Mouse (Mus musculus): ENCODE results near the gene Coa7. TPM values are rescaled to one million over a fixed set of nuclear protein-coding genes. Genes with fewer than 3 reads are reported as not detected.

The Coa7 gene
- polyA plus RNA-seq, 1 experiment from 2014 or later, result 50.1 TPM

GRCm38 (mm10) chr4:108363355-108364110, 35.6 kb downstream of the Coa7 start:
- ATAC-seq (ENCODE audit: insufficient read depth), result peak; percentile 57
- Histone ChIP-seq H3K9me3 (ENCODE audit: low read depth, low read length) (no peaks in the 10 kb centered on the region), H3K27me3 (ENCODE audit: insufficient read depth, low read length) (no peaks in the 10 kb centered on the region), H3K9ac (peak overlapping the region; percentile 27), H3K36me3 (ENCODE audit: insufficient read depth) (no peaks in the 10 kb centered on the region), H3K4me3 (ENCODE audit: low read depth, low read length) (no peak overlapping the region; the same call in 1 of the 2 replicates), H3K4me2 (peak overlapping the region; percentile 48), H3K27ac (ENCODE audit: low read depth) (peak overlapping the region; percentile 94), H3K4me1 (ENCODE audit: insufficient read depth) (peaks cover 36% of the 10 kb centered on the region)
- no peak for TF ChIP-seq CTCF (IDR thresholded peaks at IDR 0.05; ENCODE audit: low read depth)
- WGBS, result 16% methylated on average over 7 of the region's 7 CpGs
- DNase-seq, result peak; percentile 80

GRCm38 (mm10) chr4:108364111-108364476, 36.2 kb downstream of the Coa7 start:
- Histone ChIP-seq H3K4me2 (0 out of 2 replicates have a peak overlapping the region, but pooled peaks have one; percentile 1), H3K4me1 (ENCODE audit: insufficient read depth) (peaks cover 35% of the 10 kb centered on the region), H3K9ac (peak overlapping the region; percentile 20; the same call in 1 of the 2 replicates), H3K9me3 (ENCODE audit: low read depth, low read length) (no peaks in the 10 kb centered on the region), H3K27me3 (ENCODE audit: insufficient read depth, low read length) (no peaks in the 10 kb centered on the region), H3K4me3 (ENCODE audit: low read depth, low read length) (no peak overlapping the region), H3K36me3 (ENCODE audit: insufficient read depth) (no peaks in the 10 kb centered on the region), H3K27ac (ENCODE audit: low read depth) (peak overlapping the region; percentile 94)
- 12% methylated on average over 5 of the region's 5 CpGs for WGBS
- ATAC-seq (ENCODE audit: insufficient read depth), result no peak
- no peak for TF ChIP-seq CTCF (IDR thresholded peaks at IDR 0.05; ENCODE audit: low read depth)
- DNase-seq, result no peak

- no peak overlapping the region for H3K9ac ChIP-seq
- no peaks in the 10 kb centered on the region for H3K36me3 ChIP-seq (ENCODE audit: insufficient read depth)
- H3K4me1 ChIP-seq (ENCODE audit: insufficient read depth), result peaks cover under 1% of the 10 kb centered on the region; the same call in 1 of the 2 replicates
- no peak overlapping the region for H3K27ac ChIP-seq (ENCODE audit: low read depth)
- no peak for DNase-seq
- no peak for TF ChIP-seq CTCF (IDR thresholded peaks at IDR 0.05; ENCODE audit: low read depth)
- 23% methylated on average over 5 of the region's 5 CpGs for WGBS
- H3K9me3 ChIP-seq (ENCODE audit: low read depth, low read length), result no peaks in the 10 kb centered on the region
- no peaks in the 10 kb centered on the region for H3K27me3 ChIP-seq (ENCODE audit: insufficient read depth, low read length)
- no peak for ATAC-seq (ENCODE audit: insufficient read depth)
- no peak overlapping the region for H3K4me3 ChIP-seq (ENCODE audit: low read depth, low read length)
- H3K4me2 ChIP-seq, result no peak overlapping the region
Measured at GRCm38 (mm10) chr4:108369254-108369653, 41.3 kb downstream of the Coa7 start.

GRCm38 (mm10) chr4:108370409-108370808, 42.5 kb downstream of the Coa7 start:
- H3K27me3 ChIP-seq (ENCODE audit: insufficient read depth, low read length), result no peaks in the 10 kb centered on the region

GRCm38 (mm10) chr4:108371421-108371820, 43.5 kb downstream of the Coa7 start:
- ATAC-seq (ENCODE audit: insufficient read depth), result no peak
- no peak for TF ChIP-seq CTCF (IDR thresholded peaks at IDR 0.05; ENCODE audit: low read depth)
- 89% methylated on average over 3 of the region's 3 CpGs for whole genome bisulfite sequencing

More at GRCm38 (mm10) chr4:108370409-108370808, 42.5 kb downstream of the Coa7 start:
- Histone ChIP-seq H3K9me3 (ENCODE audit: low read depth, low read length) (no peaks in the 10 kb centered on the region), H3K9ac (no peak overlapping the region), H3K4me1 (ENCODE audit: insufficient read depth) (no peaks in the 10 kb centered on the region), H3K4me2 (no peak overlapping the region), H3K36me3 (ENCODE audit: insufficient read depth) (no peaks in the 10 kb centered on the region), H3K4me3 (ENCODE audit: low read depth, low read length) (no peak overlapping the region), H3K27ac (ENCODE audit: low read depth) (no peak overlapping the region)
- ATAC-seq (ENCODE audit: insufficient read depth), result no peak
- TF ChIP-seq CTCF (IDR thresholded peaks at IDR 0.05; ENCODE audit: low read depth), result no peak
- DNase-seq, result no peak
- 59% methylated on average over 4 of the region's 4 CpGs for WGBS

GRCm38 (mm10) chr4:108372166-108372565, 44.2 kb downstream of the Coa7 start:
- no peak overlapping the region for H3K9ac ChIP-seq
- H3K27ac ChIP-seq (ENCODE audit: low read depth), result no peak overlapping the region
- TF ChIP-seq CTCF (IDR thresholded peaks at IDR 0.05; ENCODE audit: low read depth), result no peak
- DNase-seq (no peak), ATAC-seq (ENCODE audit: insufficient read depth) (no peak)
- 20% methylated on average over 3 of the region's 3 CpGs for WGBS
- H3K36me3 ChIP-seq (ENCODE audit: insufficient read depth), result no peaks in the 10 kb centered on the region
- no peak overlapping the region for H3K4me3 ChIP-seq (ENCODE audit: low read depth, low read length)
- no peak overlapping the region for H3K4me2 ChIP-seq
- H3K4me1 ChIP-seq (ENCODE audit: insufficient read depth), result no peaks in the 10 kb centered on the region
- no peaks in the 10 kb centered on the region for H3K9me3 ChIP-seq (ENCODE audit: low read depth, low read length)
- no peaks in the 10 kb centered on the region for H3K27me3 ChIP-seq (ENCODE audit: insufficient read depth, low read length)

More at GRCm38 (mm10) chr4:108371421-108371820, 43.5 kb downstream of the Coa7 start:
- Histone ChIP-seq H3K27me3 (ENCODE audit: insufficient read depth, low read length) (no peaks in the 10 kb centered on the region), H3K9ac (no peak overlapping the region), H3K9me3 (ENCODE audit: low read depth, low read length) (no peaks in the 10 kb centered on the region), H3K4me1 (ENCODE audit: insufficient read depth) (no peaks in the 10 kb centered on the region), H3K36me3 (ENCODE audit: insufficient read depth) (no peaks in the 10 kb centered on the region), H3K4me2 (no peak overlapping the region), H3K4me3 (ENCODE audit: low read depth, low read length) (no peak overlapping the region), H3K27ac (ENCODE audit: low read depth) (no peak overlapping the region)
- no peak for DNase-seq

GRCm38 (mm10) chr4:108379476-108379875, 51.5 kb downstream of the Coa7 start:
- H3K9ac ChIP-seq, result no peak overlapping the region

More at GRCm38 (mm10) chr4:108379476-108379875, 51.5 kb downstream of the Coa7 start:
- no peak for DNase-seq
- Histone ChIP-seq H3K36me3 (ENCODE audit: insufficient read depth) (no peaks in the 10 kb centered on the region), H3K4me2 (no peak overlapping the region), H3K27me3 (ENCODE audit: insufficient read depth, low read length) (peaks cover 23% of the 10 kb centered on the region), H3K27ac (ENCODE audit: low read depth) (no peak overlapping the region), H3K4me3 (ENCODE audit: low read depth, low read length) (no peak overlapping the region), H3K9me3 (ENCODE audit: low read depth, low read length) (no peaks in the 10 kb centered on the region), H3K4me1 (ENCODE audit: insufficient read depth) (peaks cover 3% of the 10 kb centered on the region; the same call in 1 of the 2 replicates)
- WGBS, result 78% methylated on average over 3 of the region's 3 CpGs
- no peak for TF ChIP-seq CTCF (IDR thresholded peaks at IDR 0.05; ENCODE audit: low read depth)
- no peak for ATAC-seq (ENCODE audit: insufficient read depth)

Measured in lung, embryonic 14.5 days (tissue).